Mouse (Mus musculus): ENCODE measurements at regions not wholly inside any gene's neighbourhood (a gene's known extent, or its start where the extent isn't known, plus 50 kb on each side); places are given as distances from the start of the nearest gene placed in this dataset.

DNA sequence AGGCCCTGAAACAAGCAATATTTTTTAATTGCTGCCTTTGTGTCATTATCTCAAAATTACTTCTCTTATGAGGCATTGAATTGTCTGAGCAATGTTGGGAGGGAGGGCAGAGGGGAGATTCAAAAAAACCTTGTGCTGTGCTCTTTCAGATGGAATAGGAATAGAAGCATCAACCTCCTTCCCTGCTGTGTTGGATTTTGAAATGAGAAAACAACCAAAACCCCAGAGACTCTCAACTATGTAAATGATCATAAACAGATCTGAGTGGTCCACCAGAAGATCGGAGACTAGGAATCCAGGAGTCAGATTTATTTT, 204.5 kb downstream of the Fam76b start:
- H3K4me3 ChIP-seq (ENCODE audit: insufficient read depth, low read length), result no peak overlapping the region
- TF ChIP-seq CTCF (IDR thresholded peaks at IDR 0.05; ENCODE audit: extremely low read depth, insufficient read depth, low read length), result no peak
- no peak for TF ChIP-seq POLR2A (IDR thresholded peaks at IDR 0.05; ENCODE audit: extremely low read depth, insufficient read depth, low read length)
- no peak overlapping the region for H3K27ac ChIP-seq (ENCODE audit: insufficient read depth, low read length)

DNA sequence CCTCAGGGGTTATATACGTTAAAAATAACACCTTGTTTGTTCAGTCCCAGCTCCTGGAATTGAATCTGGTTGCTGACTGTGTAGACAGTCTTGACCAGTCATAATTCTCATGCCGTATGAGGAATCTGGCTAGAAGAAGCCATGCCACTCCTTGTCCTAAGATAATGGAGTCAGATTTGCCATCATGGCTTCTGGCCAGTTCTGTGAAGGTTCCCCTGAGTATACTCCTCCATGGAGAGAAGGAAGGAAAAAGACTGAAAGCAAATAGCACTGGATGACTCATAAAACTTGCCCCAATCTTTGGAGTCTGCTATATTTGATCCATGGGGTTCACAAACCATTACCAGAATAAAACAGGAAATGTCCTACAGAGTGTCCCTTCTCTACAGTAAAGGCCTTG, 208.0 kb downstream of the Fam76b start:
- no peaks in the 10 kb centered on the region for H3K4me1 ChIP-seq (ENCODE audit: control insufficient read depth, insufficient read depth, low read length)
- no peak for TF ChIP-seq POLR2A (IDR thresholded peaks at IDR 0.05; ENCODE audit: extremely low read depth, insufficient read depth, low read length)
- TF ChIP-seq CTCF (IDR thresholded peaks at IDR 0.05; ENCODE audit: extremely low read depth, insufficient read depth, low read length), result no peak
- H3K4me3 ChIP-seq (ENCODE audit: insufficient read depth, low read length), result no peak overlapping the region
- no peak overlapping the region for H3K27ac ChIP-seq (ENCODE audit: insufficient read depth, low read length)

More for the DNA sequence above, 204.5 kb downstream of the Fam76b start:
- H3K4me1 ChIP-seq (ENCODE audit: control insufficient read depth, insufficient read depth, low read length), result no peaks in the 10 kb centered on the region

DNA sequence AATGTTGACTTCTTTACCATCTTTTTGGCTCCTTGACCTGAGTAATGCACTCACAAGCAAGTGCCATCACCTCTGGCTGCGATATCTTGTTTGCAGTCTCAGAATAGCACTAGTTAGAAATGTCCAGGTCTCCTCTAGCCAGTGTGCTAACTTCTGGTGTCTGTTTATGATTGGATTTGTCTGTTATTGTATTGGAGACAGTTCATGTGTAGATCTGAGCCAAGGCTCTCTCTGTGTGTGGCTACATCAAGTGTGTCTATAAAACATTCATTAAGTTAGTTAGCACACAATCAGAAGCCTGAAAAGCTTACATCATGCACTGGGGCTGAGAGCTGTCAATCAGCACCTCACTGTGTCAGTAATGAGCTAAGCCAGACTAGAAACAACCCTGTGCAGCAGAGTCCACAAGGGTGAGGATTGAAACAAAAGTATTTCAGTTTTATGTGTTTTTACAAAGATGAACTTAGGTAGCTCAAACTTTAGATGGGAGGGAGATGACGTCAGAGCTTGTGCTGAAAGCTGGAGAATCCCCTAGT, 214.5 kb downstream of the Fam76b start:
- TF ChIP-seq POLR2A (IDR thresholded peaks at IDR 0.05; ENCODE audit: extremely low read depth, insufficient read depth, low read length), result no peak
- TF ChIP-seq CTCF (IDR thresholded peaks at IDR 0.05; ENCODE audit: extremely low read depth, insufficient read depth, low read length), result no peak
- no peak overlapping the region for H3K27ac ChIP-seq (ENCODE audit: insufficient read depth, low read length)
- no peak overlapping the region for H3K4me3 ChIP-seq (ENCODE audit: insufficient read depth, low read length)
- no peaks in the 10 kb centered on the region for H3K4me1 ChIP-seq (ENCODE audit: control insufficient read depth, insufficient read depth, low read length)

DNA sequence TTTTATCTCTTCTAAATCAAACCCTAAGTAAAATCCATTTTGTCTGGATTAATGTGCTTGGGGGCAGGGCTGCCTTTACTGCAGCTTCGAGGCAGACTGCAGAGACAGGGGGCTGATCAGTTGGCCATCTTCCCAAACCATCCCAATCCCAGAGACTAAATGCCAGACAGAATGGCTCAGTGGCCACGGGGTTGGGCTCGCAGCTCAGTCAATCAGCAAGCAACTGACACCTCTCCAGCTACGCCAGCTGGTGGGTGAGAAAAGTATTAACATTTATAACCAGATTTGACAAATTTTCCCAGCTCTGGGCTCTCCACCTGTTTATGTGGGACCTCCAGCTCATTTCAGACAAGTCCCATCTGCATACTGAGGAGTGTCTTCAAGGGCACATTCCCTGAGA, 220.7 kb downstream of the Fam76b start:
- no peak for TF ChIP-seq POLR2A (IDR thresholded peaks at IDR 0.05; ENCODE audit: extremely low read depth, insufficient read depth, low read length)
- Histone ChIP-seq H3K27ac (ENCODE audit: insufficient read depth, low read length) (no peak overlapping the region), H3K4me3 (ENCODE audit: insufficient read depth, low read length) (no peak overlapping the region), H3K4me1 (ENCODE audit: control insufficient read depth, insufficient read depth, low read length) (no peaks in the 10 kb centered on the region)

DNA sequence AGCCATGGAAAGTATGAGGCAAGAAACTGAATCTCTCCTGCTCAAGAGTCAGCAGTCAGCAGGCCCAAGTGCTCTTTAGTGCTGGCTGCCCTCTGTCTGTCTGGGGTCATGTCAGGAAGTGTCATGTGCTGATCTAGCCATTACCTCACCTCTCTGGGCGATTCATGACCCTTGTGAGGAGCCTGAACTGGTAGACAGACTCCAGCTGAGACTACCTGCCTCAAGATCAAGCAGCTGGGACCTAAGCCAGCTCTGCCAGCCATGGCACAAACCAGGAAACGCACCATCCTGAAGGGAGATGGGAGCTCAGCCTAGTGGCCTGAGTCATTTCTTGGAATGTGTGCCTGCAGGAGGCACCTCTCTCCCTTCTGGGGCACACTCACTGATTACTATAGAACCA, 221.2 kb upstream of the Sesn3 start:
- no peak overlapping the region for H3K4me3 ChIP-seq (ENCODE audit: insufficient read depth, low read length)

DNA sequence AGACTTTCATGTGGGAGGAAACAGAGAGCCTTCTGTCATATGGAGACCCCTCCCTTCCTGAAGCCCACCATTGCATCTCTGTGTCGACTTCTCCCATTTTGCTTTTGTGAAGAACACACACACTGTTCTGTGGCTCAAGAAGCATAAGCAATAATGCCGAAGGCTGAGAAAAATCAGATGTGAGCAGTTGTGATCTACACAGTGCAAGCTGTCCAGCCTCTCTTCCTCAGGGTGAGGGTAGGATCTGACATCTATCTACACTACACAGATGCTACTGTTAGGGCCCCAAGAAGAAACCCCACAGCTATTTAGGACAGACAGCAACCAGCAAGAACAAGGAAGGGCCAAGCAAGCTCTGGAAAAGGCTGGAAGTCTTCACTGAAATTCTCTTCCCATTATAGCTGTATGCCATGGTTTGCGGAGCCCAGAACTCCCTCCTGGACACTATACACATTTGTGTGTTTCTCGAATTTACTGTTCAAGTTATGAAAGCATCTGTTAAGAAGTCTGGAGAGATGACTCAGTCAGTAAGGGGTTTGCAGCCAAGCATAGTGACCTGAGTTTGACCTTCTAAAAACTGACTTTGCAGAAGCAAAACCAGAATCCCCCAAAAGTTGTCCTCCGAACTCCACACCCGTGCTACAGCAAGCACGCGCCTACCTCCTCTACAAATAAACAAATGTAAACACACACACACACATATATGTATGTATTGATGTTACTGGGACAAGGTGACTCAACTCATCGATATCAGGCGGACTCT, 218.3 kb upstream of the Sesn3 start:
- Histone ChIP-seq H3K4me3 (ENCODE audit: insufficient read depth, low read length) (no peak overlapping the region), H3K27ac (ENCODE audit: insufficient read depth, low read length) (no peak overlapping the region), H3K4me1 (ENCODE audit: control insufficient read depth, insufficient read depth, low read length) (peaks cover 2% of the 10 kb centered on the region)
- TF ChIP-seq CTCF (IDR thresholded peaks at IDR 0.05; ENCODE audit: extremely low read depth, insufficient read depth, low read length), result no peak
- TF ChIP-seq POLR2A (IDR thresholded peaks at IDR 0.05; ENCODE audit: extremely low read depth, insufficient read depth, low read length), result no peak

More for the DNA sequence above, 221.2 kb upstream of the Sesn3 start:
- TF ChIP-seq CTCF (IDR thresholded peaks at IDR 0.05; ENCODE audit: extremely low read depth, insufficient read depth, low read length) (no peak), POLR2A (IDR thresholded peaks at IDR 0.05; ENCODE audit: extremely low read depth, insufficient read depth, low read length) (no peak)
- H3K4me1 ChIP-seq (ENCODE audit: control insufficient read depth, insufficient read depth, low read length), result peaks cover 2% of the 10 kb centered on the region; the same call in 1 of the 2 replicates
- no peak overlapping the region for H3K27ac ChIP-seq (ENCODE audit: insufficient read depth, low read length)

DNA sequence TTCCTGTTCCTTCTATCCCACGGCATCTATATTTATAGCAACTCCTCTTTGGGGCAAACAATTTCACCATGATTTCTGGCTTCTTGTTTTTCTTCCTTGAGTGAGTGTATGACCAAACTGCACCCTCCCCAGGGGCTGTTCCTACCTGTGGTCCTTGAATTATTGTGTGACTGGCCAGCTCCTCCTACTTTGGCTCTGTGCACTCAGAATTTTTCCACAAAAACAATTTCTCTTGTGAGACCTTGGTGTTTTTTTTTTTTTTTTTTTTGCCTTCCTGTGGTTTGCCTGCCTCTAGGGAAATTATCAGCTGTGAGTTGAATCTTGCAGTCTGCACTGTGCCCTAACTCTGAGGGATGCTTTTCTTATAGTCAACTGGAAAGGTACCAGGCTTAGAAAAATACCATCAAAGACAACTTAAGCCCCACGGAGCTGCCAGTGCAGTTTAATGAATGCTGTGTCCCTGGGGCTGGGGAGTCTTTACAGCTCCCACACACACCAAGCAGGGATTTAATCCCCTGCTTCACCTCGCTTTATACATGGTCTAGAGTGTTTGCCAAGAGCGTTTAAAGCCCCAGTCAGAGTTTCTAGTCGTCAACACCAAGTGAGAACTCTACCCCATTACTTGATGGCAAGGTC, 216.2 kb upstream of the Sesn3 start:
- H3K4me1 ChIP-seq (ENCODE audit: control insufficient read depth, insufficient read depth, low read length), result peaks cover 2% of the 10 kb centered on the region
- no peak overlapping the region for H3K4me3 ChIP-seq (ENCODE audit: insufficient read depth, low read length)
- H3K27ac ChIP-seq (ENCODE audit: insufficient read depth, low read length), result peak overlapping the region; percentile 45
- TF ChIP-seq POLR2A (IDR thresholded peaks at IDR 0.05; ENCODE audit: extremely low read depth, insufficient read depth, low read length), result no peak
- TF ChIP-seq CTCF (IDR thresholded peaks at IDR 0.05; ENCODE audit: extremely low read depth, insufficient read depth, low read length), result no peak

DNA sequence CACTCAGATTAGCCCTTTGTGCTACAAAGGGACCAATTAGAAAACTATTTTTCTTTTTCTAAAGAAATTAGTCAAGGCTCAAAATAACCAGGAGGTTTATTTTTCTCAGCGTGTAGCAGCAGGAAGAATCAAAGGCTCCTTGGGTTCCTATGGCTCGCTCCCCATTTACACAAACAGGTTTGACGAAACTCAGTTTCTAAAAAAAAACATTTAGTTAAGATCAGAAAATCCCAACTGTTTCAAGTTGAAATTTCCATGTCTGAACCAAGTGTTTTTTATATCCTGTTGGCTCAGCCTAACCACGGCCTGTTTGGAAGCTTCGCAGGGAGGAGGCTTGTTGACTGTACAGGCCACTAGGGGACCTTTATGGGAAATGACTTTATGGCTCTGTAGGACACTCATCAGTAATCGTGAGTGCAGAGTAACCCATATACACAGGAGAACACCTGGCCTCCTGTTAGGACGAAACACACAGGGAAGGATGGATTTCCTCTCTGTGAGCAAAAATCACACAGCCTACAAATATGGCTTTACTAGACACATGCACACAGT, 215.6 kb upstream of the Sesn3 start:
- Histone ChIP-seq H3K4me1 (ENCODE audit: control insufficient read depth, insufficient read depth, low read length) (peaks cover 2% of the 10 kb centered on the region), H3K27ac (ENCODE audit: insufficient read depth, low read length) (peak overlapping the region; percentile 45), H3K4me3 (ENCODE audit: insufficient read depth, low read length) (no peak overlapping the region)
- no peak for TF ChIP-seq POLR2A (IDR thresholded peaks at IDR 0.05; ENCODE audit: extremely low read depth, insufficient read depth, low read length)
- 0 out of 2 replicates have a peak, but pooled peaks have one; percentile 14 for TF ChIP-seq CTCF (IDR thresholded peaks at IDR 0.05; ENCODE audit: extremely low read depth, insufficient read depth, low read length)

DNA sequence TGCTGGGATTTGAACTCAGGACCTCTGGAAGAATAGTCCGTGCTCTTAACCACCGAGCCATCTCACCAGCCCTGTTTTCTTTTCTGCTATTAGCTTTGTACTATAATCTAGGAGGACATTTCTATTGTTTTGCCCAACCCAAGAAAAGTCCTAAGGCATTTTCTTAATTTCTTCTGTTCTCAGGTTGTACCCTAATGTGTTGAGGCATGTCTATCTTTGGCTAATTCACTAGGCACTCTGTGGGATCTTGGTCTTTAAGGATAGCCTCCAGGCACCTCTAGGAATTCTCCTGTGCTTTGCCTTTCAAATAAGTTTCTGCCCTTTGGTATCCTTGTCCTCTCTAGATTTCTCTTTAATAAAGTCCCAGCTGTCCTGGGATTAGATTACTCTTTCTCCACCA, 214.6 kb upstream of the Sesn3 start:
- peaks cover 2% of the 10 kb centered on the region for H3K4me1 ChIP-seq (ENCODE audit: control insufficient read depth, insufficient read depth, low read length)
- no peak overlapping the region for H3K4me3 ChIP-seq (ENCODE audit: insufficient read depth, low read length)
- no peak overlapping the region for H3K27ac ChIP-seq (ENCODE audit: insufficient read depth, low read length)
- TF ChIP-seq CTCF (IDR thresholded peaks at IDR 0.05; ENCODE audit: extremely low read depth, insufficient read depth, low read length), result no peak
- no peak for TF ChIP-seq POLR2A (IDR thresholded peaks at IDR 0.05; ENCODE audit: extremely low read depth, insufficient read depth, low read length)

DNA sequence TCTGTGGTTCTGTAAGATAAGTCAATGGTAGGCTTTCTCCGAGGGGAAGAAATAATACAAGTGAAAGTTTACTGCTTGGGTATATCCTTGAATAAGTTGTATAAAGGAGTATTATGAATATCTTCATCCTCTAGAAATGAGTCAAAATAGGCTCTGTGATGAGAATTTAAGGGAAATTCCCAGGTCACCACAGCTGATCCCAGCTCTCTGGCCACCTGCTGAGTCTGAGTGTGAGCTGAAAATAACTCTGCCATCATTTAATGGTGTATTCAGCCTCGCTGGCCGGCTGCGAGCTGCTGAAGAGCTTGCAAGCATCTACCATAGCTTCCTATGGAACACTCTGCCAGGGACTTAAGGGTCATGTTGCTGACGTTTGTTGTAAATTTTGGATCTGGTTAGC, 213.5 kb upstream of the Sesn3 start:
- no peak for TF ChIP-seq POLR2A (IDR thresholded peaks at IDR 0.05; ENCODE audit: extremely low read depth, insufficient read depth, low read length)
- no peak for TF ChIP-seq CTCF (IDR thresholded peaks at IDR 0.05; ENCODE audit: extremely low read depth, insufficient read depth, low read length)
- Histone ChIP-seq H3K4me1 (ENCODE audit: control insufficient read depth, insufficient read depth, low read length) (peaks cover 2% of the 10 kb centered on the region), H3K4me3 (ENCODE audit: insufficient read depth, low read length) (no peak overlapping the region), H3K27ac (ENCODE audit: insufficient read depth, low read length) (no peak overlapping the region)
